Mouse (Mus musculus) lung, adult 18-20 months (tissue): ENCODE measurements around the gene 1810046K07Rik.
A peak's percentile ranks its signal among the peaks of the same experiment; 100 is the strongest.

Experiments used
- DNase-seq, 2 experiments: peaks; one replicate each; pipeline ENCODE4 v3.0.0; 2022; ENCODE audit warnings: mixed read lengths in 2 of 2

1810046K07Rik gene

DNA sequence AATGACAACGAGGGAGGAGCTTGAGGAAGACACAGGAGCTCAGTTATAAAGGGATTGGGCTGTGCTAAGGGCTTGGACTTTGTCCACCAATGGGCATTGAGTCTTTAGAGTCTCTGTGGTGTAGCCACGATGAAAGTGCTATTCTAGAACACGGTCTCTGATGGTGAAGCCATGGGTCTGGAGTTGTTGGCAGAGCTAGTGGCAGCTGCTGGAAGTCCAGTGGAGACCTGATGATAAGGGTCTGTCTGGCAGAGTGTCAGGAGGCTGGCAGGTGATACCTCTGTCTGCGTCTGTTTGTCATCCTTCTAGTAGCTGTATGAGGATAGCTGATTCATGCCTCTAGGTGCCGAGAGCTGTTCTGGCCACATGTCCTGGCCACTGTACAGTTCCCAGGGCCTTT, 24.7 kb downstream of the 1810046K07Rik start:
- DNase-seq, result no peak

DNA sequence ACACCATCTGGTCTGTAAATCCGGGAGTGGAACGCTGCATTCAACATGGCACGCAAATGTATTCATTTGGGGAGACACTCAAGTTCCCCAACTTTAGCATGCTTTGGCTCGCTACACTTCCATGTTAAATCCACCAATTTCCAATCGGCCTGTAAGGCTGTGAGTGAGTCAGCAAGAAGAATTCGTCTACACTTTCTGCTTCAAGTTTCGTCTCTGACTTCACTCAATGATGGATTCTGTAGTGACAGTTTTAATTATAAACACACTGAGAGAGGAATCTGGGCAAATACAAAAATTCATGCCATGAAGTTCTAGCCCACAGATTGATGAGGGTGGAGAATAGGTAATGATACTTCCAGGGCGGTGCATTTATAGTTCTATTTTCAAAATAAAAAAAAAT, 35.2 kb downstream of the 1810046K07Rik start:
- no peak for DNase-seq

DNA sequence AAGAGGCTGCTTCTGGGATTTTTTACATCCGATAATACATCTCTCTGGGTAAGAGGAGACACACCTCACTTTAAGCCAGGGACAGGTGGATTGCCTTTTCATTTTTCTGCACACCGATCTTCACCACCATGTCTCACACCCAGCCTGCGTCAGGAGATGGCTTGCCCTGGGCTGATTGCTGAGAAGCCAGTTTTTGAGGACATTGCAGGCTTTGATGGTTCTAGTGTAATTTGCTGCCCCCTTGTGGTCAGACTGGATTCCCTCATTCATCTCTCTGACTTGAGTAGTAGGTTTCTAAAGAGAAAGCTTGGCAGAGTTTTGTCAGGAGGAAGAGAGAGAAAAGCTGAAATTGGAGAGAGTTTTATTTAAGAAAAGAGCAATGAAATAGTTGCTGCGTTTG, 36.0 kb downstream of the 1810046K07Rik start:
- DNase-seq, result peak; percentile 68 to 77

DNA sequence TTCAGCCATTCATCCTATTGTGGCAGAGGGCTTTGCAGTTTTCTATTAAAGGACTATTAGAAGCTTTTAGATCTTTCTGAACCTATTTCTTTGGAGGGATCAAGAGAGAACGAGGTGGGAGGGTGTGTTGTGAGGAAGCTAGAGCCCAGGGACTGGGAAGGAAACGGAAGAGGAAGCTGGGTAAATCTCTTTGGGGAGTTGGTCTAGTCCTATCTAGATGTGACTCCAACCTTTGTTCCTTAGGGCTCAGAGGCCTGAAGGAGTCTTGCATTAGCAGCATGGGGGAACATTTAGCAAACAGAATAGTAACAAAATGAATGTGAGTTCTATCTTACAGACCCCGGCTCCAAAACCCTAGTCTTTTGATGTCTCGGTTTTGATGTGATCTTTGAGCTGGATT, 37.7 kb downstream of the 1810046K07Rik start:
- no peak for DNase-seq

DNA sequence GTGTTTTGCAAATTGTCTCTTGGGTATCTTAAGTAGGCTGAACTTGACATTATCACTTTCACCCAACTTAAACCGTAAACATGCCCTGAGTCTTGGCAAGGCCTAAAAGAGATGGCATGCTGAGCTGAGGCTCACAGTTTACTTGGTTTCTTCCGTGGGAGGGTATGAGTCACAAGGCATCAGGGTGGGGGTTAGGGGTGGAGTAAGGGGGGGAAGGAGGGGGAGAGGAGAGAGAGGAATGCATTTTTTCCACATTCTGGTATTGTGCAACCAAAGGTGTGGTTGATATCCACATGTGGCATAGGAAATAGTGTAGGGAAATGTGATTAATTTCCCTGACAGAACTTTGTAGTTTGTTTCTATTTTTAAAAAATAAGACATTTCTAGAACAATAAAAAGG, 42.6 kb downstream of the 1810046K07Rik start:
- peak in 1 of 2 experiments; percentile 52 for DNase-seq

DNA sequence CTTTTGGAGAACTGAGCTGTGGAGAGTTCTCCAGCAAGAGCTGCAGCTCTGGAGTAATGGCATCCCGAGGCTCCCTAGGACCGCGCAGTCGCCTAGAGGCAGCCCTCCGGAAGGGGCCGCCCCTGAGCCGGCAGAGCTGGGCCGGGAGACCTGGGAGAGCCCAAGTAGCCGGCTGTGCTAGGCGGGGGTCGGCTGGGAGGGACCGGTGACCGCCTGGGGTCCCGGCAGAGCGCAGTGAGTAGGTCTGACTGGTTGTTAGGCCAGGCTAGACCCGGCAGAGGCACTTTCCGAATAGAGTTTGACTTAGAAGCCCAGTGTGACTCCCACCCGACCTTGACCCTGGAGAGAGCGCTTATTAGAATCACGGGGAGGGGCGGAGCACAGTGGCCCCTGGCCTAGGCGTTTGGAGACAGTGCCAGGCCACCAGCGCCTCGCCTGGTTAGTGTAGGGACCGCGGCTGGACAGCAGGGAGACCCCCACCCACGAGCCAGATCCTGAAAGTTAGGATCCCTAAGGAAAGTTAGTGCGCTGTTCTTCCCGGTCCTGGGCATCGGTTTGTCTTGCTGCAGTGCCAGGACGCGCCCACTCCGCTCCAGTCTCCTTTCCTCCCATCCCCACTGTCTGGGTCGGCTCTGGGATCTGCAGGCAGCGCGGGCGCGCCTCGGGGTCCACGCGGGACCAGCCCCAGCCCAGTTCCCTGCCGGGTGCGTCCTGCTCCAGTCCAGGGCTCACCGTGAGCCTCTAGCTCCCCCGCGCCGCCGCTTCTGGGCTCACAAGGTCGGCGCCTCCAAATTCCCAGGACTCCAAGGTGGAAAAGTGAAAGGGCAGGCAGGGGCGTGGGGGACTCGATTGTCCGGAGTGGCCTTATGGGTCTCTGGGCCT, 50.0 kb downstream of the 1810046K07Rik start, which contains the start of gene Colca2:
TSS of gene Colca2 (minus strand) at position 70 of the 882 bp plus-strand sequence.
- peak; percentile 85 to 88 for DNase-seq

DNA sequence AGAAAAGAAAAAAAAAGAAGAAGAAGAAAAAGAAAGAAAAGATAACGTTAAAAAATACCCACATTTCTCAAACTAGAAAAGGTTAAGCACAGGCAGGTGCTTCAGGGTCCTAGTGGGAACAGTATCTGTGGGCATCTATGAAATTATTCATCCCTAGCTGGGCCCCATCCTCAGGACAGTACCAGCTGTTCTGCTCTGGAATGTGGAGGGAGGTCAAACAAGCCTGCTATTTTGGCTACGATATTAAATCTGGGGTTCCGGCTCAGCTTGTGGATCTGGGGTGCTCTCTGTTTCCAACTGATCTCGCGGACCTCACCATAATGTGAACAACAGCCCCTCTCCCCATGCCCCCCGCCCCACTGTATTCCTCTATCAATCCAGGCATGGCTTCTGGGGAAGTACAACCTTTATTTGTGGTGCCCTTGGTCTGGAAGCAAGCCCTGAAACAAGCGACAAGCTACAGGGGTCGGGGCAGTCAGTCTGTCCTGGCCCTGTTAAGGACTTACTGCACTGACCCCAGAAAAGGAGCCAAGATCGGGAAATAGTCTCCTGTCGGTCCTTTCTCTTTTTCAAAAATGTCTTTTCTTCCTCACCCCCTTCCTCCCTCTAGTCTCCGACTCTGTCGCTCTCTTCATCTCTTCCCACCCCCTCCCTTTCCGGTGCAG, 50.8 kb downstream of the 1810046K07Rik start:
- DNase-seq, result no peak

DNA sequence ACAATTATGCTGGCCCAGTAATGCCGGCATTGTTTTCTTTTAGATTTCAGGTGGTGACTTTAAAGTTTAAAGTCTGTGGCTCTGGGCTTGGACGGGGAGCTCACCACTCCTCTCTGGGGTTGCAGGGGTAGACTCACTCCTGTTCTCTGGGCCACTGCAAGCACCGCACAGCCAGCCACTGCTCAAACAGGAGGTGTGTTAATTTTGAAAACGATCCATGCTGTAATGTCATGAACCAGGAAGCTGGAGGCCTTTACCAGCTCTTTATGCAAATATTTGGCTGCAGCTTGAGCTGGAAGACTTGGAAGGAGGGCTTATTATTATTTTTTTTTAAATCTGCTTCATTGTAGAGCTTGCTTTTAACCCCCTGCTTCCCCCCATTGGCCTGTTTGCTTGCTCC, 54.0 kb downstream of the 1810046K07Rik start:
- DNase-seq, result peak; percentile 53 to 74

DNA sequence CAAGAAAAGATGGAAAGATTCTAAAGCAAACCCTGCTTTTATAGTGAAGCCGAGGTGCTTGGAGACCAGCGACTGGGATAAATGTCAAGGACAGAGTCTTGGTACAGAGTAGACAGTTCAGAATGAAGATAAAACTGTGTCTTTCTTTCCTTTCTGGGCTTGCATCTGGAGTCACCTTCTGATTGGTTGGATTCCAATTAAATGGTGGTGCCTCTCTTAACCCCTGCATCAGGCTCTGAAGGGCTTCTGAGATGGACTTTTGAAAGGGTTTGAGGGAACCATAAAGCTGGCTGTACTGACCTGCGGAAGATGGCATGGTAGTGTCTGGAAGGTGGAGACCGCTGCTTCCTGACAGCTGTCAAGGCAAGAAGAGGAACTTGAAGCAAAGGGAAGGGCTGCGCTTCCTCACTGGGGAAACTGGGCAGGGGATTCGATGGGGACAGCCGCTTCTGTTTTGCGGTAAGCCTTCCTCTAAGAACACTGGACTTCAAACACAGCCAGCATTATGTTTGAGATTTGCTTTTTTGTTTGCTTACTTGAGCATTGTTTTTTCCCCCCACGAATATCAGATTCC, 55.0 kb downstream of the 1810046K07Rik start:
- no peak for DNase-seq

DNA sequence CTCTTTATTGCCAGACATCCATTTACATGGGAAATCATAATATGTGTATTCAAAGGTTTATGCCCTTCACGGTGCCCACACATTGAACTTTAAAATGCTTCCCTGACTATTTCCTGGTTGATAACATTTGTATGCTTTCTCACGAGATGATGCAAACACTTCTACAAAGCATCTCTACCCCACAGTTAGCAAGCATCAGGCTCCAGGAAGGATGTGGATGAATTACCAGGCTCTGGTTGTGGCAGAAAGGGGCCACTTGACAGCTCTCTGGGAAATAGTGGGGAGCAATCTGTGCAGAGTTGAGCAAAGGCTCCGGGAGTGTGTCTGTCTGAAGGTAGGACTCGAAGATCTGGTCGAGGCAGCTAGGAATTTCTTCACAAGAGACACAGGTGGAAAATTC, 56.6 kb downstream of the 1810046K07Rik start:
- DNase-seq, result no peak

DNA sequence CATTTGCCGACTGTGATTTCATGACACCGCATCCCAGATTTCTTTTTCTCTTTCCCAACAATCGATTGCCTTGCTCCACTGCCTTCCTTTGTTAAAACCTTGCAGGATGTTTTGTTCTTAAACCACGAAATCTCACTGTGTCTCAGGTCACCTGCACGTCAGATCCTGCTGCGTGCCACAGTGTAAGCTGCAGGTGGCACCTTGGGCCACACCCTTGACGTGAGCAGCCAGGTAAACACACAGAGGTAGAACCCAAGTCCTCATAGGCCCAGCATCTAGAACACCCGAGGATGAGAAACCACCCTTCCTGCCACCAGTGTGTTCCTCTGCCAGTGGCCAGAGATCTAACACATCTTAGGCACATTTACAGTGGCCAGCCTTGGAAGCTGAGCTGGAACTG, 57.6 kb downstream of the 1810046K07Rik start:
- DNase-seq, result peak; percentile 36 to 65

DNA sequence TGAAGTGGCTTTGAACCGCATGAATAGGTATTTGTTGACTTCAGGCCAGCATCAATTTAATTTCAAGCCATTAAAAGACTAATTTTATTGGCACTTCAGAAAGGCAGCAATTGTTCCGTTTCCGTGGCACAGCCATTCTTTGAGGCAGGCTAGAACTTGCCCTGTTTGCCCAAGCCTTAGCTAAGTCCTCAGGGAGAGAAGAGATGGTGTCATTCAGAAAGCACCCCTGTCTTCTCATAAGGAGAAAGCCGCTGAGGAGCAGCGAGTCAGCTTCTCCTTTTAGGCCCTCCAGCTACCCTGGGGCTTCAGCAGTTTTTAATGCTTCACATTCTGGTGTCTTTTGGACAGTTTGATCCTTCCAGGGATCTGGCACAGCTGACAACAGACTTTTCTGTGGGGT, 59.9 kb downstream of the 1810046K07Rik start:
- DNase-seq, result no peak

DNA sequence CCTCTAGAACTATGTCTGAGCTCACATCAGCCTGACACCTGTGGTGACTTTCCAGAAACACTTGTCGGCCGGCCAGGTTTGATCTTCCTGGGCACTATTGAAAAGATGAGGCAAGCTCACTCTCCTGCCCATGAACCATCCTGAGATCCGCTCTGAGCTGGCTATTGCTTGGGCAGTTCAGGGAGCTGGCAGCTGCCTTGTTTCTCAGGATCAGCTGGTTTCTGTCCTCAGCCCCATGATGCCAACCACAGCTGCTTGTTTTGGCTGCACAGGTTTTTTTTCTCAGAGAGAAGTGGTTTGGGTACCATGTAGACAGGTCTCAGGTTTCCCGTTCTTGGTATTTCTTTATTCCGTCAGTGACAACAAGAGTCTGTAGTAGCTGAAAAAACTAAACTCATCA, 70.3 kb downstream of the 1810046K07Rik start:
- DNase-seq, result no peak

DNA sequence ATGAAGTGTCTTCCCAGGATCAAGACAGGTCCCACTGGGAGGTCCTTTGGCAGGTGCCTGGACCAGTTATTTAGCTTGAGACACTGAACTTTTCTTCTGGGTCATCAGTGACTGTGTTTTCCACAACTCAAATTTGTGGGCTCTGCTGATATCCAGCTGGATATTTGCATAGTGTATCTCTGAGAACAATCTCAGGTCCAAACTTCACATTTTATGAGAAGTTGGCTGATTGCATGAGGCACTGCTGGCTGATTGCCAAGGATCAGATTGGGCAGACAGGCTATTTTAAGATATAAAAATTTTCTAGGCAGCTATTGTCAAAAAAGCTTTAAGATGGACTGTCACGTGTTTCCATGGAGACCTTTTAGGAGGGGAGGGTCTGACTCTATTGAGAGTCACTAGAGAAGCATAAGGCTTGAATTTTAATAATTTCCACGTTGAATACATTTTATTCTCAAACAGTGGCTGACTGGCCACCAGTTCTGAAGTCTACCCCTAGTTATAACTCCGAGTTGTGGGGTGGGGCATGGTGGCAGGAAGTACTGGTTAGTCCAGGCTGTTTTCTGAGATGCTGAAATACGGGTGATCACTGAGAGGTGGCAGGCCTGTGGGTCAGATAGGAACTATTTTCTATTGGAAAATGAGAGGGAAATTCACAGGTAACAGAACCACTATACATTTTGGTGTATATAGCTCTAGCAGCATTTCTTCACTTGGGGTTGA, 71.8 kb downstream of the 1810046K07Rik start:
- no peak for DNase-seq
